Mouse (Mus musculus) layer of hippocampus, postnatal 10 days (tissue): ENCODE measurements around the gene Lgals12. TPM values are rescaled to one million over a fixed set of nuclear protein-coding genes. Genes with fewer than 3 reads are reported as not detected.

Experiments used
- total RNA-seq, 2 experiments: library from RNA; stranded (reverse); gene quantifications; 2 replicates each; pipeline ENCODE4 v1.2.3; 2021

Lgals12 gene
- total RNA-seq, 2 experiments from 2014 or later, result 0.54 to 0.66 TPM

Other genes starting within 250 kb of the Lgals12 start
- 10 to 100 TPM; 39.0 to 45.6 TPM for gene Spindoc, start 224.2 kb downstream of the Lgals12 start, total RNA-seq
- 10 to 100 TPM; 70.8 to 72.1 TPM for gene 2700081O15Rik, start 189.6 kb downstream of the Lgals12 start, total RNA-seq
- gene Rtn3, start 123.9 kb downstream of the Lgals12 start, total RNA-seq, result 100 to 1,000 TPM; 769 to 828 TPM
- 10 to 100 TPM; 21.8 to 22.4 TPM for gene Atl3, start 113.2 kb downstream of the Lgals12 start, total RNA-seq
- gene Pla2g16, start 49.7 kb downstream of the Lgals12 start, total RNA-seq, result 10 to 100 TPM; 10.1 to 13.5 TPM
- gene Hrasls5, start 5.3 kb upstream of the Lgals12 start, total RNA-seq, result not detected
- not detected for gene Slc22a19, start 104.1 kb upstream of the Lgals12 start, total RNA-seq
- gene Slc22a26, start 195.5 kb upstream of the Lgals12 start, total RNA-seq, result not detected